Mouse (Mus musculus): Measurements from ENCODE around the gene Pcid2.

DNA sequence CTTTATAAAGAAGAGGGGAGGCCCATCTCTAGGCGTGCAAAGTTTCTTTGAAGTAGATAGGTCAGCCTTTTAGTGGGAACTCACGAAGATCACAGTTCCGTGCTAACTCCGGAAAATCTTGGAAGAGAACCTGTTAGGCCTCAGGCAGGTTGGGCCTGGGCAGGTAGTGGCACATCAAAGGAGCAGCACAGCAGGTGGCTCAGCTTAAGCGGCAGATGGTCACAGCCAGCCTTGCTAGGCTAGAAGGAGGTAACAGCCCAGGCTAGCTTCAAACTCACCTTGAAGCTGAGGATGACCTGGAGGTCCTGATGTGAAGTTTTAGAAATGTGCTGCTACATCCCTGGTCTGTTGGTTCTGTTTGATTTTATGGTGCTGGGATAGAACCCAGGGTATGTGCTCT, 44.6 kb upstream of the Pcid2 start:
- no peak for TF ChIP-seq CTCF (IDR thresholded peaks at IDR 0.05; ENCODE audit: low read depth)
- no peak for TF ChIP-seq EP300 (IDR thresholded peaks at IDR 0.05; ENCODE audit: low read depth)

Data from liver, postnatal 0 days (tissue).